Comparison of ENCODE assay signal across 24 mouse cellular contexts in genomic region chr2:164735446-164735845, GRCm38 (mm10). TPM values are rescaled to one million over a fixed set of nuclear protein-coding genes. Genes with fewer than 3 reads are reported as not detected.
"Had no signal": no experiment of that assay in that cellular context is flagged by ENCODE, and none has a peak within 500 bp of the region (broad histone marks: within the 10 kb centered on the region; RNA-seq: fewer than 3 reads in every experiment).

No protein-coding gene starts in this region.

- H3K36me3 ChIP-seq: lung, embryonic 15.5 days; midbrain, embryonic 13.5 days; midbrain, embryonic 15.5 days; neural tube, embryonic 12.5 days; stomach, embryonic 15.5 days had no signal

- ATAC-seq: liver, postnatal 0 days; lung, postnatal 0 days; midbrain, embryonic 13.5 days; midbrain, embryonic 15.5 days had no signal

- H3K4me1 ChIP-seq: midbrain, embryonic 13.5 days; midbrain, embryonic 15.5 days; neural tube, embryonic 12.5 days had no signal

- H3K9ac ChIP-seq: liver, postnatal 0 days; lung, embryonic 15.5 days; midbrain, embryonic 13.5 days; midbrain, embryonic 15.5 days; neural tube, embryonic 12.5 days; stomach, embryonic 15.5 days had no signal

- DNase-seq: liver, postnatal 0 days; lung, adult 2 months; lung, postnatal 14 days; lung, postnatal 36 days; right cerebral cortex, postnatal 14 days; thymus, adult 2 months; thymus, postnatal 14 days; thymus, postnatal 36 days had no signal

- H3K27ac ChIP-seq: lung, embryonic 15.5 days; macrophage; midbrain, embryonic 13.5 days; midbrain, embryonic 15.5 days; neural tube, embryonic 12.5 days; stomach, embryonic 15.5 days had no signal

- H3K9me3 ChIP-seq: lung, embryonic 15.5 days; megakaryocyte, embryonic 14.5 days; midbrain, embryonic 13.5 days; midbrain, embryonic 15.5 days; neural tube, embryonic 12.5 days; stomach, embryonic 15.5 days had no signal

- H3K4me3 ChIP-seq: lung, embryonic 15.5 days; megakaryocyte, embryonic 14.5 days; midbrain, embryonic 13.5 days; midbrain, embryonic 15.5 days; neural tube, embryonic 12.5 days; stomach, embryonic 15.5 days had no signal

- H3K4me2 ChIP-seq: lung, embryonic 15.5 days; midbrain, embryonic 11.5 days; midbrain, embryonic 13.5 days; midbrain, embryonic 15.5 days; neural tube, embryonic 12.5 days; stomach, embryonic 15.5 days had no signal

- H3K27me3 ChIP-seq: lung, embryonic 15.5 days; midbrain, embryonic 13.5 days; midbrain, embryonic 15.5 days; neural tube, embryonic 12.5 days; stomach, embryonic 15.5 days had no signal

RNA-seq across cellular contexts. Expression of gene Wfdc3, which starts 10.3 kb away (rescaled TPM):
- total RNA-seq: monocyte, adult 5-6 weeks had no signal
- polyA plus RNA-seq: macrophage had no signal

RNA-seq across cellular contexts. Expression of gene Spint5, which starts 20.3 kb away (rescaled TPM):
- total RNA-seq: megakaryocyte progenitor cell, adult 5-6 weeks; midbrain, postnatal 0 days; monocyte, adult 5-6 weeks; neutrophil, adult 5-6 weeks had no signal
- polyA plus RNA-seq: liver, postnatal 0 days; lung, adult 2 months; lung, embryonic 15.5 days; lung, postnatal 0 days; macrophage; midbrain, embryonic 11.5 days; midbrain, embryonic 13.5 days; midbrain, embryonic 15.5 days; midbrain, postnatal 0 days; neural tube, embryonic 12.5 days; neural tube, embryonic 14.5 days; spleen, adult 2 months; stomach, embryonic 15.5 days; thymus, adult 2 months had no signal

RNA-seq across cellular contexts. Expression of gene Spint4, which starts 37.1 kb away (rescaled TPM):
- total RNA-seq: megakaryocyte progenitor cell, adult 5-6 weeks; midbrain, postnatal 0 days; monocyte, adult 5-6 weeks; neutrophil, adult 5-6 weeks had no signal
- polyA plus RNA-seq: liver, postnatal 0 days; lung, adult 2 months; lung, embryonic 15.5 days; lung, postnatal 0 days; macrophage; midbrain, embryonic 11.5 days; midbrain, embryonic 13.5 days; midbrain, embryonic 15.5 days; midbrain, postnatal 0 days; neural tube, embryonic 12.5 days; neural tube, embryonic 14.5 days; spleen, adult 2 months; stomach, embryonic 15.5 days; testis, adult 2 months; thymus, adult 2 months had no signal
